Mouse (Mus musculus) bone marrow, adult 2 months (tissue): ENCODE data around the gene Gcnt4.

ENCODE experiments used
- CTCF ChIP-seq: fragments of 200-500 bp; IDR thresholded peaks from 2 replicates; pipeline ENCODE4 v1.5.1; 2011; ENCODE audit warnings: low read length, control low read depth; ENCODE audit not compliant: control insufficient read depth, insufficient read depth
- POLR2A ChIP-seq: fragments of 200-500 bp; IDR thresholded peaks from 2 replicates; pipeline ENCODE4 v1.6.1; 2011; ENCODE audit warnings: low read depth, mild to moderate bottlenecking, control low read depth, low read length, borderline replicate concordance; ENCODE audit not compliant: control insufficient read depth

- TF ChIP-seq CTCF = no peak
- TF ChIP-seq POLR2A = no peak
These were observed 29.3 kb upstream of the Gcnt4 start for GRCm38 (mm10) chr13:96895144-96895543.
